Mouse (Mus musculus): ENCODE data around the gene Ccno.

DNA sequence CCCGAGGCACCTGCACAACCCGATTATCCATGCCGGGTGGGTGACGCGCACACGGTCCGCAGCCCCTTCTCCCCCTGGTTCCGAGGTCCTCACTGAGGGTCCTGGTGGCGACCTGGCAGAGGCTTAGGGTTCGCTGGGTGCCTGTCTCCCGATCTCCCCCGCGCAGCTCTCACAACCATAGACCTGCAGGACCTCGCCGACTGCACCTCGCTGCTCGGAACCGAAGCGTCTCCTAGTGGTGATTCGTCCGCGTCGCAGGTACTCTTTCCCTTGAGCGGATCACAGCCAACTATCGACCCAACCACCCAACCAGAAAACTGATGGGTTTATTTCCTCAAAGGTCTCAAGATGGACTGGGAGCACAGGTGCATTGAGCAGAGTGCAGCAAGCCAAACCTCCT lies 6.6 kb downstream of the Ccno start:
- no peak for TF ChIP-seq CHD2 (IDR thresholded peaks at IDR 0.05; ENCODE audit: low read depth, low read length)
- no peak for TF ChIP-seq HCFC1 (IDR thresholded peaks at IDR 0.05; ENCODE audit: borderline replicate concordance, insufficient read depth, low read length)

Data from ES-E14 (cell line).